ENCODE assay signal across 23 mouse cellular contexts in genomic region chr1:169667328-169667727, GRCm38 (mm10). TPM values are rescaled to one million over a fixed set of nuclear protein-coding genes. Genes with fewer than 3 reads are reported as not detected.
DNase-seq lines count a peak whose midpoint lies in the region; ATAC-seq and TF ChIP-seq lines count a peak whose summit lies in the region.
"Had no signal": no experiment of that assay in that cellular context is flagged by ENCODE, and none has a peak within 500 bp of the region (broad histone marks: within the 10 kb centered on the region; RNA-seq: fewer than 3 reads in every experiment).

No protein-coding gene starts in this region.

- peaks cover 7% of the 10 kb centered on the region; the same call in 1 of the 2 replicates for H3K4me1 ChIP-seq in intestine, embryonic 14.5 days (replicated peaks; ENCODE audit: control insufficient read depth, insufficient read depth, low read length)
- H3K4me1 ChIP-seq in intestine, postnatal 0 days (replicated peaks; ENCODE audit: control insufficient read depth, insufficient read depth, low read length) = no peaks in the 10 kb centered on the region
- no peaks in the 10 kb centered on the region for H3K4me1 ChIP-seq in intestine, embryonic 15.5 days (replicated peaks)
- no peaks in the 10 kb centered on the region for H3K4me1 ChIP-seq in stomach, embryonic 15.5 days
- H3K4me1 ChIP-seq in hindbrain, embryonic 10.5 days (replicated peaks) = no peaks in the 10 kb centered on the region
- H3K4me1 ChIP-seq: embryonic facial prominence, embryonic 15.5 days; forebrain, embryonic 10.5 days; hindbrain, embryonic 15.5 days had no signal

- TF ChIP-seq CTCF in intestine, postnatal 0 days (IDR thresholded peaks at IDR 0.05; ENCODE audit: low read depth) = no peak

- no peaks in the 10 kb centered on the region for H3K9me3 ChIP-seq in intestine, embryonic 14.5 days (ENCODE audit: control insufficient read depth, low read length)
- no peaks in the 10 kb centered on the region for H3K9me3 ChIP-seq in intestine, postnatal 0 days (ENCODE audit: control insufficient read depth)
- no peaks in the 10 kb centered on the region for H3K9me3 ChIP-seq in intestine, embryonic 15.5 days
- no peaks in the 10 kb centered on the region for H3K9me3 ChIP-seq in stomach, embryonic 15.5 days
- no peaks in the 10 kb centered on the region for H3K9me3 ChIP-seq in hindbrain, embryonic 10.5 days
- H3K9me3 ChIP-seq: embryonic facial prominence, embryonic 15.5 days; forebrain, embryonic 10.5 days; hindbrain, embryonic 15.5 days had no signal

- H3K27ac ChIP-seq in intestine, embryonic 14.5 days (ENCODE audit: low read depth) = peak overlapping the region; percentile 47
- H3K27ac ChIP-seq in intestine, postnatal 0 days (ENCODE audit: low read depth, low read length) = no peak overlapping the region
- H3K27ac ChIP-seq in intestine, embryonic 15.5 days = 0 out of 2 replicates have a peak overlapping the region, but pooled peaks have one; percentile 23
- peak overlapping the region; percentile 33; the same call in 1 of the 2 replicates for H3K27ac ChIP-seq in stomach, embryonic 15.5 days
- H3K27ac ChIP-seq in hindbrain, embryonic 10.5 days = no peak overlapping the region
- H3K27ac ChIP-seq: embryonic facial prominence, embryonic 15.5 days; forebrain, embryonic 10.5 days; hindbrain, embryonic 15.5 days had no signal

- H3K27me3 ChIP-seq in intestine, embryonic 14.5 days (replicated peaks; ENCODE audit: control insufficient read depth, insufficient read depth, low read length) = no peaks in the 10 kb centered on the region
- no peaks in the 10 kb centered on the region for H3K27me3 ChIP-seq in intestine, postnatal 0 days (replicated peaks; ENCODE audit: control insufficient read depth, insufficient read depth, low read length)
- no peaks in the 10 kb centered on the region for H3K27me3 ChIP-seq in intestine, embryonic 15.5 days (replicated peaks)
- no peaks in the 10 kb centered on the region for H3K27me3 ChIP-seq in stomach, embryonic 15.5 days (replicated peaks)
- H3K27me3 ChIP-seq in hindbrain, embryonic 10.5 days (ENCODE audit: insufficient read depth, poor library complexity, severe bottlenecking) = no peaks in the 10 kb centered on the region
- H3K27me3 ChIP-seq: embryonic facial prominence, embryonic 15.5 days; hindbrain, embryonic 15.5 days had no signal

- no peak overlapping the region for H3K9ac ChIP-seq in intestine, embryonic 14.5 days (ENCODE audit: low read length)
- H3K9ac ChIP-seq in intestine, postnatal 0 days (ENCODE audit: low read depth, low read length) = no peak overlapping the region
- no peak overlapping the region for H3K9ac ChIP-seq in intestine, embryonic 15.5 days
- no peak overlapping the region for H3K9ac ChIP-seq in stomach, embryonic 15.5 days
- H3K9ac ChIP-seq: embryonic facial prominence, embryonic 15.5 days; hindbrain, embryonic 15.5 days had no signal

- ATAC-seq in intestine, embryonic 14.5 days (replicated peaks; ENCODE audit: low FRiP score, low TSS enrichment, low read depth) = peak; percentile 77
- ATAC-seq in intestine, postnatal 0 days = no peak
- peak; percentile 66 for ATAC-seq in intestine, embryonic 15.5 days
- ATAC-seq in stomach, embryonic 15.5 days (ENCODE audit: insufficient read depth, low FRiP score, low read depth) = 0 out of 2 replicates have a peak, but pooled peaks have one; percentile 53
- ATAC-seq: forebrain, embryonic 14.5 days had no signal

- H3K4me2 ChIP-seq in intestine, embryonic 14.5 days (ENCODE audit: low read length) = no peak overlapping the region
- no peak overlapping the region for H3K4me2 ChIP-seq in intestine, postnatal 0 days (replicated peaks; ENCODE audit: low read depth)
- H3K4me2 ChIP-seq in intestine, embryonic 15.5 days (replicated peaks) = no peak overlapping the region
- no peak overlapping the region for H3K4me2 ChIP-seq in stomach, embryonic 15.5 days
- H3K4me2 ChIP-seq: embryonic facial prominence, embryonic 15.5 days; heart, embryonic 11.5 days; hindbrain, embryonic 15.5 days had no signal

- H3K36me3 ChIP-seq in intestine, embryonic 14.5 days (ENCODE audit: control insufficient read depth, insufficient read depth, low read length) = no peaks in the 10 kb centered on the region
- H3K36me3 ChIP-seq in intestine, postnatal 0 days (ENCODE audit: control insufficient read depth, insufficient read depth) = no peaks in the 10 kb centered on the region
- no peaks in the 10 kb centered on the region for H3K36me3 ChIP-seq in intestine, embryonic 15.5 days
- no peaks in the 10 kb centered on the region for H3K36me3 ChIP-seq in stomach, embryonic 15.5 days
- no peaks in the 10 kb centered on the region for H3K36me3 ChIP-seq in hindbrain, embryonic 10.5 days
- H3K36me3 ChIP-seq: embryonic facial prominence, embryonic 15.5 days; forebrain, embryonic 10.5 days; hindbrain, embryonic 15.5 days had no signal

- DNase-seq in intestine, embryonic 14.5 days (ENCODE audit: low spot score) = peak; percentile 66
- no peak for DNase-seq in hindbrain, embryonic 10.5 days (ENCODE audit: low spot score)
- no peak for DNase-seq in thymus, adult 18-20 months
- DNase-seq in adrenal gland, postnatal 10 days = no peak
- DNase-seq: adrenal gland, adult 2 months; adrenal gland, postnatal 36 days; cerebellum, adult 11 months; cerebellum, adult 8-10 months; cerebellum, postnatal 14 days; embryo, embryonic 11 days; gastrocnemius, postnatal 36 days; heart, adult 18-20 months had no signal

- WGBS in intestine, embryonic 14.5 days = 29% methylated on average over 4 of the region's 4 CpGs
- WGBS in intestine, postnatal 0 days = 53% methylated on average over 4 of the region's 4 CpGs
- 38% methylated on average over 4 of the region's 4 CpGs for WGBS in intestine, embryonic 15.5 days
- WGBS in stomach, embryonic 15.5 days = 39% methylated on average over 4 of the region's 4 CpGs
- 82% methylated on average over 4 of the region's 4 CpGs for WGBS in hindbrain, embryonic 10.5 days

- no peak overlapping the region for H3K4me3 ChIP-seq in intestine, embryonic 14.5 days (ENCODE audit: low read depth, low read length)
- H3K4me3 ChIP-seq in intestine, postnatal 0 days (ENCODE audit: low read depth, low read length) = no peak overlapping the region
- no peak overlapping the region for H3K4me3 ChIP-seq in intestine, embryonic 15.5 days (replicated peaks)
- H3K4me3 ChIP-seq in stomach, embryonic 15.5 days (replicated peaks) = no peak overlapping the region
- H3K4me3 ChIP-seq in hindbrain, embryonic 10.5 days = no peak overlapping the region
- H3K4me3 ChIP-seq: embryonic facial prominence, embryonic 15.5 days; erythroblast, embryonic 14.5 days; forebrain, embryonic 10.5 days; hindbrain, embryonic 15.5 days had no signal

RNA-seq across cellular contexts. Expression of gene Rgs5, which starts 12.0 kb away (rescaled TPM):
- 20.6 and 20.9 TPM in 2 replicates for polyA plus RNA-seq in intestine, embryonic 14.5 days (2014; fragmentation: Nextera tagmentation; extraction: Ambion mirVana)
- 21.1 and 23.7 TPM in 2 replicates for polyA plus RNA-seq in intestine, postnatal 0 days (2015; fragmentation: Nextera tagmentation; extraction: Ambion mirVana)
- polyA plus RNA-seq in intestine, embryonic 15.5 days (2015; fragmentation: Nextera tagmentation; extraction: Ambion mirVana) = 9.9 and 12.6 TPM in 2 replicates
- polyA plus RNA-seq in stomach, embryonic 15.5 days (2015; fragmentation: Nextera tagmentation; extraction: Ambion mirVana) = 14.9 and 18.6 TPM in 2 replicates
- 0.45 and 1.4 TPM in 2 replicates for polyA plus RNA-seq in hindbrain, embryonic 10.5 days (2016; fragmentation: Nextera tagmentation; extraction: Ambion mirVana)
- 100 to 1,000 TPM; 137 to 139 TPM for total RNA-seq in adrenal gland, postnatal 10 days (2021)
- total RNA-seq: common myeloid progenitor, adult 5-6 weeks; MEL had no signal
- polyA plus RNA-seq: erythroblast, embryonic 14.5 days had no signal

Comparison
In these comparisons a context has a peak if more than half of its experiments do, and no peak if none do; other contexts are left out.
1. H3K27ac ChIP-seq: peak in intestine, embryonic 14.5 days (single experiment), intestine, embryonic 15.5 days (single experiment) and stomach, embryonic 15.5 days (single experiment); none in intestine, postnatal 0 days (single experiment) and hindbrain, embryonic 10.5 days (single experiment).